Mouse (Mus musculus) kidney, embryonic 14.5 days (tissue): ENCODE results near the gene Pard3. TPM values are rescaled to one million over a fixed set of nuclear protein-coding genes. Genes with fewer than 3 reads are reported as not detected.

Experiments used
- ATAC-seq: fragments of 200-750 bp; cut with Nextera tagmentation; 2 replicates; pipeline ENCODE4 v1.8.0; 2017; ENCODE audit warnings: moderate number of reproducible peaks, mild to moderate bottlenecking, moderate TSS enrichment, moderate library complexity; ENCODE audit not compliant: low FRiP score, low TSS enrichment
- H3K27ac ChIP-seq: fragments of 300-500 bp; sonication (generic); 2 replicates; pipeline ENCODE4 v1.5.1; 2014; ENCODE audit warnings: low read depth, mild to moderate bottlenecking, low read length, moderate library complexity, mixed read lengths
- H3K27me3 ChIP-seq: fragments of 300-500 bp; sonication (generic); 2 replicates; pipeline ENCODE4 v1.6.1; 2014; ENCODE audit warnings: mild to moderate bottlenecking, low read length; ENCODE audit not compliant: control insufficient read depth, insufficient read depth
- H3K36me3 ChIP-seq: fragments of 300-500 bp; sonication (generic); 2 replicates; pipeline ENCODE4 v1.6.1; 2014; ENCODE audit warnings: low read length, mixed read lengths; ENCODE audit not compliant: control insufficient read depth, insufficient read depth
- H3K4me1 ChIP-seq: fragments of 300-500 bp; sonication (generic); 2 replicates; pipeline ENCODE4 v1.6.1; 2014; ENCODE audit warnings: low read length, mixed read lengths; ENCODE audit not compliant: control insufficient read depth, insufficient read depth
- H3K4me2 ChIP-seq: fragments of 300-500 bp; sonication (generic); replicated peaks from 2 replicates; pipeline ENCODE4 v1.6.1; 2014; ENCODE audit warnings: low read depth, mild to moderate bottlenecking, low read length
- H3K4me3 ChIP-seq: fragments of 300-500 bp; sonication (generic); 2 replicates; pipeline ENCODE4 v1.5.1; 2014; ENCODE audit warnings: mild to moderate bottlenecking, low read length
- H3K9ac ChIP-seq: fragments of 300-500 bp; sonication (generic); 2 replicates; pipeline ENCODE4 v1.6.1; 2014; ENCODE audit warnings: low read depth, mild to moderate bottlenecking, low read length, moderate library complexity
- H3K9me3 ChIP-seq: fragments of 300-500 bp; sonication (generic); 2 replicates; pipeline ENCODE4 v1.6.1; 2016; ENCODE audit warnings: low read length; ENCODE audit not compliant: control insufficient read depth
- WGBS: fragments of 180-500 bp; shearing (Covaris S2); extraction: QIAGEN DNeasy Blood & Tissue Kit; methylation state at CpG from one replicate; pipeline ENCODE4 v1.1.7; 2014; 5-methylcytosine and 5-hydroxymethylcytosine counted together
- polyA plus RNA-seq: library from polyadenylated mRNA; unstranded; fragments of >200 nt; fragmentation: Nextera tagmentation; extraction: Ambion mirVana; gene quantifications from 2 replicates; pipeline ENCODE4 v1.2.1, GENCODE M21; 2014

Gene Pard3
- polyA plus RNA-seq, 1 experiment from 2014 or later, result 36.9 TPM

- no peaks in the 10 kb centered on the region for H3K36me3 ChIP-seq
- no peak overlapping the region for H3K27ac ChIP-seq
- no peak overlapping the region for H3K4me2 ChIP-seq
- WGBS, result 28% methylated on average over 1 of the region's 1 CpGs
- no peak for ATAC-seq
- H3K9me3 ChIP-seq, result no peaks in the 10 kb centered on the region
- peaks cover 21% of the 10 kb centered on the region for H3K4me1 ChIP-seq
- H3K4me3 ChIP-seq, result no peak overlapping the region
- no peak overlapping the region for H3K9ac ChIP-seq
- no peaks in the 10 kb centered on the region for H3K27me3 ChIP-seq
These were observed 75.5 kb downstream of the Pard3 start for GRCm38 (mm10) chr8:127139154-127139553.

GRCm38 (mm10) chr8:127140945-127141344, 77.3 kb downstream of the Pard3 start:
- Histone ChIP-seq H3K27ac (no peak overlapping the region), H3K36me3 (no peaks in the 10 kb centered on the region), H3K27me3 (no peaks in the 10 kb centered on the region), H3K4me2 (no peak overlapping the region), H3K9me3 (no peaks in the 10 kb centered on the region), H3K4me1 (peaks cover 11% of the 10 kb centered on the region), H3K9ac (no peak overlapping the region), H3K4me3 (no peak overlapping the region)
- ATAC-seq, result no peak
- 91% methylated on average over 2 of the region's 2 CpGs for WGBS

GRCm38 (mm10) chr8:127143641-127144040, 79.9 kb downstream of the Pard3 start:
- Histone ChIP-seq H3K4me2 (no peak overlapping the region), H3K36me3 (no peaks in the 10 kb centered on the region), H3K9ac (no peak overlapping the region), H3K4me1 (peaks cover 8% of the 10 kb centered on the region), H3K4me3 (no peak overlapping the region), H3K9me3 (no peaks in the 10 kb centered on the region), H3K27ac (no peak overlapping the region), H3K27me3 (no peaks in the 10 kb centered on the region)
- WGBS, result 45% methylated on average over 7 of the region's 7 CpGs
- no peak for ATAC-seq

DNA sequence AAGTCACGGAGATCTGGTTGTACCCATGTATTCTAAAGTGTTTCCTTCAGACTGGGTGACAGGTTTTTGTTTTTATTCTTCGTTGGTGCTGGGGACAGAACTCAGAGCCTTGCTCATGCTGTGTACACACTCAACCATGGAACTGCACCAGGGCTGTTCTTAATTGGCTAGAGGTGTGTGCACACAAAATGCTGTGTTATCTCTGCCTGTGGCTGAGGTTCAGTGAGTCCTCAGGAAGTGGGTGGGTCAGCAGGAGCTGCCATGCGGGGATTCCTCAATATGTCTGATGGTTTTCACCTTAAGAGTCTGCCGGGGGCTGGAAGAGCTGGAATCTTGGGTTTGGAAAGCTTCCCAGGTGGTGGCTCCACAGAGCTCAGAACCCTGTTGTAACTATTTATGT, 80.9 kb downstream of the Pard3 start:
- H3K36me3 ChIP-seq, result no peaks in the 10 kb centered on the region
- H3K27me3 ChIP-seq, result no peaks in the 10 kb centered on the region
- no peaks in the 10 kb centered on the region for H3K9me3 ChIP-seq
- H3K4me3 ChIP-seq, result no peak overlapping the region
- 41% methylated on average over 4 of the region's 4 CpGs for WGBS
- H3K27ac ChIP-seq, result no peak overlapping the region
- H3K4me1 ChIP-seq, result peaks cover 8% of the 10 kb centered on the region
- no peak overlapping the region for H3K9ac ChIP-seq
- H3K4me2 ChIP-seq, result no peak overlapping the region
- ATAC-seq, result no peak

- Histone ChIP-seq H3K9me3 (no peaks in the 10 kb centered on the region), H3K9ac (no peak overlapping the region), H3K4me3 (no peak overlapping the region), H3K4me1 (peaks cover 8% of the 10 kb centered on the region), H3K36me3 (no peaks in the 10 kb centered on the region), H3K27ac (no peak overlapping the region), H3K27me3 (no peaks in the 10 kb centered on the region), H3K4me2 (no peak overlapping the region)
- no peak for ATAC-seq
- WGBS, result 58% methylated on average over 4 of the region's 4 CpGs
These were observed 81.4 kb downstream of the Pard3 start for GRCm38 (mm10) chr8:127145135-127145534.

- Histone ChIP-seq H3K4me1 (peaks cover 15% of the 10 kb centered on the region), H3K9me3 (no peaks in the 10 kb centered on the region), H3K27me3 (no peaks in the 10 kb centered on the region), H3K27ac (no peak overlapping the region), H3K4me3 (no peak overlapping the region), H3K4me2 (no peak overlapping the region), H3K9ac (no peak overlapping the region), H3K36me3 (no peaks in the 10 kb centered on the region)
- 64% methylated on average over 4 of the region's 4 CpGs for WGBS
- ATAC-seq, result no peak
These were observed 82.4 kb downstream of the Pard3 start for GRCm38 (mm10) chr8:127146055-127146454.

DNA sequence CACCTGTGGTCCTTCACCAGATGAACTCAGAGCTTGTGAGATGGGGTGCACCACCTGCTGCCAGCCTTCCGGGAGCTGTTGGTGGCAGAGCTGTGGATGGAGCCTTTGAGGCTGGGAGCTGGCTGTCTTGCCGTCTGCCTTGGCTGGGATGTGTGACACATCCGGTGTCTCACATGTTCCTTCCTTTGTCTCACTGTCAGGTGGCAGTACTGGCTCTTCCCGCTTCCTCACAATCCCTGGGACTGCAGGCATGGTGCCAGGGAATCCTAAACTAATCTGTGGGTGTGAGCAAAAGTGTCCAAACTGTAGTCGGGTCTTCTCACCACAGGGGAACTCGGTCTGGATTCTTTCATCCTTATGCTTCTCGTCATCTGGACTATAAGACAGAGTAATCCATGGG, 85.1 kb downstream of the Pard3 start:
- no peaks in the 10 kb centered on the region for H3K36me3 ChIP-seq
- no peaks in the 10 kb centered on the region for H3K27me3 ChIP-seq
- no peak overlapping the region for H3K4me3 ChIP-seq
- H3K27ac ChIP-seq, result no peak overlapping the region
- no peaks in the 10 kb centered on the region for H3K9me3 ChIP-seq
- no peak overlapping the region for H3K9ac ChIP-seq
- peaks cover 19% of the 10 kb centered on the region for H3K4me1 ChIP-seq
- ATAC-seq, result no peak
- WGBS, result 77% methylated on average over 7 of the region's 7 CpGs
- H3K4me2 ChIP-seq, result no peak overlapping the region

GRCm38 (mm10) chr8:127150645-127151044, 87.0 kb downstream of the Pard3 start:
- H3K9me3 ChIP-seq, result no peaks in the 10 kb centered on the region
- no peak overlapping the region for H3K27ac ChIP-seq
- no peak overlapping the region for H3K9ac ChIP-seq
- H3K4me1 ChIP-seq, result 0 out of 2 replicates have a peak, but pooled peaks cover 11% of the 10 kb centered on the region
- no peak overlapping the region for H3K4me2 ChIP-seq
- no peaks in the 10 kb centered on the region for H3K36me3 ChIP-seq
- H3K27me3 ChIP-seq, result no peaks in the 10 kb centered on the region
- peak; percentile 43; the same call in 1 of the 2 replicates for ATAC-seq
- H3K4me3 ChIP-seq, result no peak overlapping the region
- 56% methylated on average over 4 of the region's 4 CpGs for WGBS

DNA sequence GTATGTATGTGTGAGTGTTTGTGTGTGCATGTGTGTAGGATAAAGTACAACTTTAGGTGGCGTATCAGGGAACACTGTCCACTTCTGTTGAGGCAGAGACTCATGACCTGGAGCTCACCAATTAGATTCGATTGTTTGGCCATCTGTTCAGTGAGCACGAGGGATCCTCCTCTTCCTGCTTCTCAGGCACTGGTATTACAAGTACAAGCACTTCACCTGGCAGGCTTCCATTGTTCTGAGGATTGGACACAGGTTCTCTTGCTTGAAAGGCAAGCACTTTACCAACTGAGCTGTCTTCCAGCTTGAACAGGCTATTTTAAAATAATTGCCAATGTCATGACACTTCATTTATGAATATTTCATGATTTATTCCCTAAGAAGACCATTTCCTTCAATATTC, 88.0 kb downstream of the Pard3 start:
- Histone ChIP-seq H3K9me3 (no peaks in the 10 kb centered on the region), H3K4me1 (0 out of 2 replicates have a peak, but pooled peaks cover 11% of the 10 kb centered on the region), H3K36me3 (no peaks in the 10 kb centered on the region), H3K4me3 (no peak overlapping the region), H3K4me2 (no peak overlapping the region), H3K27me3 (no peaks in the 10 kb centered on the region), H3K9ac (no peak overlapping the region), H3K27ac (no peak overlapping the region)
- 56% methylated on average over 3 of the region's 3 CpGs for WGBS
- no peak for ATAC-seq
